Mouse (Mus musculus): Measurements from ENCODE around the gene Zscan2.

Zscan2 gene

DNA sequence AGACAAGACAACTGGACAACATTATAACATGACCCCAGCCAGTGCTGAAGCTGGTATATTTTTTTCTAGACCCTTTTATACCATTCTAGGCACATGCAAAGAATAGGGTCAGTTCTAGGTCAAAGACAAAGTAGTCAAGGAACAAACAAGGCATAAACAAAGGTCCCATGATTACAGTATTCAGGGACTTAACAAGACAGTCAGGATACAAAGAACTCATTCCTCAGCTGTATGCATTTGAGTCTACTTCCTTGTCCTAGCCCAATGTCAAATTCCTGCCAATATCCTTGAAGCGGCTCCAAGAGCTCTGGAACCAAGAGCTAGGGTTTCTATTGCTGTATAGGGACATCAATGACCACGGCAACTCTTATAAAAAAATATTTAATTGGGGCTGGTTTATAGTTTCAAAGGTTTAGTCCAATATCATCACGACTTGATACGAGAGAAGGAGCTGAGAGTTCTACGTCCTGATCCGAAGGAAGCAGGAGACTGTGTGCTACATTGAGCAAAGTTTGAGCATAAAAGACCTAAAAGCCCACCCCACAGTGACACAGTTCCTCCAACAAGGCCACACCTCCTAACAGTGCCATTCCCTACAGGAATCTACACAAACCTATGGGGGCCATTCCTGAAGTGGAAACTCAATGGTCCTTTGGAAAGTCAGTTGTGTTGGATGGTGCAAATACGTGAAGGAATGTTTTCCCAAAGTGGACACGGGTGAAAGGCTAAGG, 16.6 kb upstream of the Zscan2 start:
- DNase-seq (ENCODE audit: low spot score in 2 of 2): no peak

DNA sequence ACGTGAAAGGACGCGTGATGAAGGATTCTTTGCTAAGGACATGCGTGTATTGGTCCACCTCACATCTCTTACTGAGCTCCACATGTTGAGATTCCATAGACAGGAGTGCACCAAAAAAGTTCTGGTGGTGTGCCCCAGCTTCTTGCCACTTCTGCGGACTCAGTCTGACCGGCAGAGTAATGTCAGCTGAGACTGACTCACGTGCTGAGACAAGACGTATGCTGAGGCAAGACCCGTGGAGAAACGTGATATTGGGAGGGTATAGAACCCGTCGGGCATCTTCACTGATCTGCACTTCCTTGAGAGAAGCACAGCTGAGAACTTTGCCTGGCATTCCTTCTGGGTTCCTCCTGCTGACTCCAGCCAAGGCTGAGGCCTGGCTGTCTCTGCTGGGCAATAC, 16.0 kb upstream of the Zscan2 start:
- no peak for DNase-seq (ENCODE audit: low spot score in 2 of 2)

DNA sequence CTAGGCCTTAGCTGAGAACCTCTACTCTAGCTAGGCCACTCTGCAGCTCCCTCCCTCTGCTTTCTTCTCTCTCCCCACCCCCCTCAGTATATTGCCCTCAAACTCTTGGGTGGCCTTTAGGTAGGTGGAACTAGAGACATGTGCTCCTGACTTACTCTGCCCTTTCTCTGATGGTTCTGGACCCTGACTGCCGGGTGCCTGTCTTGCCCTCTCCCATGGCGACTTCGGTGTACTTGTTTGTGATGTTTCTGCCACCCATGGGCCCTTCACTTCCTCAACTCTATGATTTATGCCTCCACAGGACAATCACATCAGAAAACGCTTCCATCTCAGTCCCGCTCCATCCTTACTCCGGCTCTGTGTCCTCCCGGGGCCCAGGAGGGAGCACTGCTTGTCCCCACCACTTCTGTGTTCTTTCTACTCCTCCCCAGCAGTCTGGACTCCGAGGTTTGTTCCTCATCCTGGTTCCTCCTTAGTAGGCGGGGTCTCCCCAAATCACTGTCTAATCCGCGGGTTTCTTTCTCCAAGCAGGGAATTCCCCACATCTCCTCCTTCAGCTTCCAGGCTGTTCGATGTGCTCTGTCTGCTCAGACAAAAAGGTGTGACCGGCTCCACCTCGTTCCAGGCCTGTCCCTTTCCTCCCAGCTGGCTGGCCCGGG, 15.0 kb upstream of the Zscan2 start:
- no peak for DNase-seq (ENCODE audit: low spot score in 2 of 2)

DNA sequence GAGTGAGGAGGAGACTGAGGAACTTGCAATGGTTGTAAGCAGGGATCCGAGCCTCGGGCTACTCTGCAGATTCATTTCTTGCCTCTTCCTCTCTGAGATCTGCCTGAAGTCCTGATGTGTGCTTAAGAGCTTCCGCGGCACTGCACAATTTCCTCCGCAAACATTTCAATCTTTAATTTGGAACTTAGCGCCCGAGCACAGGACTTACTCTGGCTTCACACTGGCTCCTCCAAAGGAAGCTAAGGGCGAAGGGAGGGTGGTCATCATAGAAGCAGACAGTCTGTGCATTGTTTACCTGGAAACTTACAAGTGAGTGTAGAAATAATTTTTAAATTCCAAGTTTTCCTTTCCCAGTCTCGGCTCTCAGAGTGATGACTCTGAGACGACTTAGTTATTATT, 14.4 kb upstream of the Zscan2 start:
- no peak for DNase-seq (ENCODE audit: low spot score in 2 of 2)

DNA sequence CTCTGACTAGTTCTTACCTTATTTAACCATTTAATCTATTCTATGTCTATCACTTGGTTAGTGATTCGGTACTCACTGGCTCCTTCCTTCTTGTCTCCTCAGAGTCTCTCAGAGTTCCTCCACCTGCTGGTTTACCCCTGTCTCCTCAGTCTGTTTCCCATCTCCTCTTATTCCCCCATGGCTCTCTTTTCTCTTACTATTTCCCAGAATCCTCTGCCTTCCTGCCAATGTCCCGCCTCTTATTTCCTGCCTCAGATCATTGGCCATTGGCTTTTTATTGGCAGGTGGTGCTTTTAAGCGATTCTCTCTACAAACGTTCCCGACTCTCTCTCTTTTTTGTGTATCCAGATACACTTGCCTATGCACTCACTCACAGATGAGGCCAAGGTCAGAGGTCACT, 14.0 kb upstream of the Zscan2 start:
- DNase-seq (ENCODE audit: low spot score in 2 of 2): no peak

DNA sequence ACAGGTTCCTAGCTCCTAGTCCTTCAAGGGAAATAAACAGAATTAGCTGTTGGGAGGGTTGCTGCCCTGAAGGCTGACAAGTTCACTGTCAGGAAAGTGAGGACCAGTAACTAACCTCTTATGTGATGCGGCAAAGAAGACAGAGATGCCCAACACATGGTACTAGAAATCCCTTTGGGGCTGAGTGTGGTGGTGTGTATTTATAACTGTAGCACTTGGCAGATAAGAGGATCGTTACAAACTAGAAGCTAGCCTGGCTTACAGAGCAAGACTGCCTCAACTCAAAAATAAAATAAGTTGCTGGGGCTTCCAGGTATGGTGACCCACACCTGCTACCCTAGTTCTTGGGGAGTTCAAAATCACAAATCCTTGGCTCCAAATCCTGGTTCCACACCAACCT, 11.5 kb upstream of the Zscan2 start:
- no peak for DNase-seq (ENCODE audit: low spot score in 2 of 2)

DNA sequence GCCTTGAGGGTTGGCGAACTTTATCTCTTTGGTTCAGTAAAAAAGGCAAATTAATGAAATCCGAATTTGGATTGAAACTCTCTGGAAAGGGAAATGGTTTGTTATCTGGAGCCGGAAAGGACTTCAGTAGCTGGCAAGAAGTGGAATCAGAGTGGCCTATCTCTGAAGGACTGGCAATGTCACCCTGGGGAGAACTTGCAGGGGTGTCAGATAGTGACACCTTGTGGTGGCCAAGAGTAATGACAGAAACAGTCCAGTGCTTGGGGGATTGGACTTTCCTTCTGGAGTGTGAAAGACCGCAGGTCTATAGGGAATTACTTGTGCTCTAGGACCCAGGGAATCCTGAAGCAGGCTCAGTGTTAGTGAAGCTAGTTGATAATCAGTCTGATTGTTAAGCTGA, 11.0 kb upstream of the Zscan2 start:
- peak in 1 of 2 experiments; percentile 60 for DNase-seq (ENCODE audit: low spot score in 2 of 2)

DNA sequence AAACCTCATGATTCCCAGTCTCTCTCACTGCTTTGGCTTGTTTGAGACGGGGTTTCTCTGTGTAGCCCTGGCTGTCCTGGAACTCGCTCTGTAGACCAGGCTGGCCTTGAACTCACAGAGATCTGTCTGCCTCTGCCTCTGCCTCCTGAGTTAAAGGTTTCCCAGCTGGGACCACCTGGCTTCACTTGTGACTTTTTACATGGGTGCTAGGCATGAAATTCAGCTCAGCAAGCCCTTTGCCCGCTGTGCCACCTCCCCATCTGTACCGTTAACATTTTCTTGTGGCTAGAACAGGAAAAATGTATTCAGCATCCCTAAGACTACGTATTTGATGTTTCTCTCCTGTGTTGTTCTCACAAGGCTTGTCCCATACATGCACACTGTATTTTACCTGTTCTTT, 10.2 kb upstream of the Zscan2 start:
- no peak for DNase-seq (ENCODE audit: low spot score in 2 of 2)

DNA sequence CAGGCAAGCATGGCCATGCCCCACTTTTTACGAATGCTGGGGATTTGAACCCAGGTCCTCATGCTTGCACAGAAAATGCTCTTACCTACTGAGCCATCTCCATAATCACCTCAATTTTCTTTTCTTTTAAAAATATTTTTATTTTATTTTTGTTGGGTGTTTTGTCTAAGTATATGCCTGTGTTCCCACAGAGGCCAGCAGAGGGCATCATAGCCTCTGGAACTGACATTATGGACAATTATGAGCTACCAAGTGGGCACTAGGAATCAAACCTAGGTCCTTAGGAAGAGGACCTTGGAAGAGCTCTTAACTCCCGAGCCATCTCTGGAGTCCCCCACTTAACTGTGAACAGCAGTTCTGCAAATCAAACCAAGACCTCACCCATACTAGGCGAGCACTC, 7.5 kb upstream of the Zscan2 start:
- DNase-seq (ENCODE audit: low spot score in 2 of 2): no peak

DNA sequence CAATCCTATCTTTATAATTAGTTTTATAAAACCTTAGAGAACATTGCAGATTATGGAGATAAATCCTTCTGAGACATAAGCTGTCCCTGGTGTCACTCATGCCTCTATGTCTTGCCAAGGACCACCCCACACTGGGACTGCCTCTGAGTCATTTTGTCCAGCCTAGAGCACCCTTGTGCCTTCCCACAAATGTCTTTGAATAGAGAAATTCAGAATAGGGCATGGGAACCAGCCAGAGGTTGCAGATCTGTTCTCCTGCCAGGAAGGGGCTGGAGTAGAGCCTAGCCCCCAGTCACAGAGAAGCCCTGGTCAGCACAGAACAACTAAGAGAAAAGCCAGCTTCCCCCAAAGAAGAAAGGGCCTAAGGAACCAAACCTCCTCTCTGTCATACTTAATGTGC, 5.4 kb upstream of the Zscan2 start:
- DNase-seq (ENCODE audit: low spot score in 2 of 2): peak; percentile 59 to 72

DNA sequence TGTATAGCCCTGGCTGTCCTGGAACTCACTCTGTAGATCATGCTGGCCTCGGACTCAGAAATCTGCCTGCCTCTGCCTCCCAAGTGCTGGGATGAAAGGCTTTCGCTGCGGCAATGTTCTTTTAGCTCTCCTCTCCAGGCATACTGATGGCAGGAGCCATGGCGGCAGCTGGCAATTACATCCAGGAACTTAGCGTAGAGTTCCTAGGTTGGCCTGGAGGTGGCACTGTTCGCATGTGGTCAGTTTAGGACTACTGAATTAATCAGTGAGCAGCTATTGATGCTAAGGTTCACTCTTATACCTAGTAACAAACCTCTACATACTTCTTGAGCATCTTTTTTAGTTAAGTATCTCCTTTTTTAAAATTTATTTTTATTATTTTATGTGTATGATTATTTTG, 3.5 kb upstream of the Zscan2 start:
- peak; percentile 79 to 84 for DNase-seq (ENCODE audit: low spot score in 2 of 2)

DNA sequence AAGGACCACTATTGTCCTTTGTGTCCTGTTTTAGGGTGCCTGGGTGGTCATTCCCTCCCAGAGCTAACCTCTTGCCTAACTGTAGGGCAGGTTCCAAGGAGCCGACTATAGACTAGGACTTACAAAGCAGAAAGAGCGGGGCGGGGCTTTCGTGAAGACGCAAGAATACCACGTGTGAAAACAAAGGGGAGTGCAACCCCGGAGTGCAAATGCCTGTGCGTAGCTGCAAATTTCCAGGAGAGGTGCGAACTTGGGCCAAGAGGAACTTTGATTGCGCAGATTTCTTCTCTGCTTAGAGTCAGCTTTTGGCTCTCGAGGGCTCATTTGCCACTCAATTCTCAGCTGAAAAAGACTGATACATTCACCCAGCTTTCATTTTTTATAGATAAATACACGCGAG, 493 bp upstream of the Zscan2 start:
- DNase-seq (ENCODE audit: low spot score in 2 of 2): peak; percentile 69 to 70

DNA sequence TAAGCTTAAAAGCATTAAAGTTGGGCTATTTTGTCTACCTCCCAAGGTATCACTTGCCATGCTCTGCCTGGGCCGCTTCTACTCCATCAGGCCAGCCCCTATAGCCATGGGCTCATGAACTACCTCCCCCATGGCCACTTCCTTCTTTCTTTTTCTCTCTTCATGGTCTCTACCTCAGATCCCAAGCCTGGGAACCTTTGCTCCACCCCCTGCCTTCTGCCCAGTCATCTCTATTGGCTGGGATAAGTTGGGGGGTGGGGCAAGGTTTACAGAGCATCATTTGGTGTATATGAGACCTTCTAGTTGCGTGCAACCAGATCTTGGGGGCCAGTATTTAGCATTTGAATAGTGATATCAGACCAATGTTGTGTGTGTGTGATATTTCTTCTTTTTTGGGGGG, 1.8 kb downstream of the Zscan2 start:
- DNase-seq (ENCODE audit: low spot score in 2 of 2): no peak

DNA sequence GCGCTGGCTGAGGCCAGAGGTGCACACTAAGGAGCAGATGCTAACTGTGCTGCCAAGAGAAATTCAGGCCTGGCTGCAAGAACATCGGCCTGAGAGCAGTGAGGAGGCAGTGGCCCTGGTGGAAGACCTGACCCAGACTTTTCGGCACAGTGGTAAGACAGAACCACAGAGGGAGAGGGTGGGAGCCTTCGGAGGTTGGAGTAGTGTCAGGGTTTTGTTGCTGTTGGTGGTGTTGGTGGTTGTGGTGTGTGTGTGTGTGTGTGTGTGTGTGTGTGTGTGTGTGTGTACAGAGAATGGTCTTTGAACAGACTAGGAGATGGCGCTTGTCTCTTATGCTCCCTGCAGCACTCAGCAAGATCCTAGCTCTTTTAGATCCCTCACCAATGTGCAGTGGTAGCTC, 2.8 kb downstream of the Zscan2 start:
- DNase-seq (ENCODE audit: low spot score in 2 of 2): no peak

DNA sequence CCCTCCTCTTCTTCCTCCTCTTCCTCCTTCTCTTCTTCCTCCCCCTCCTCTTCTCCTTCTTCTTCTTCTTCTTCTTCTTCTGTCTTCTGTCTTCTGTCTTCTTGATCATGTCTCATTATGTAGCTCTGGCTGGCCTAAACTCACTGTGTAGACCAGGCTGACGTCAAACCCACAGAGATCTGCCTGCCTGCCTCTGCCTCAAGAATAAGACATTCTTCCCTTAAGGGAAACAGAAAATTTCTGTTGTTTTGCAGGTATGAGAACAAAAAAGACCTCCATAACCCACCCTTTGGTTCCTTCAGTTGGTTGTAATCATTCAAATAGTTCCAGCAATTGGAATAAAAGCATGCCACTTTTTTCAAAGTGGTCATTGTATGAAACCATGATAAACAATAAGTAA, 3.4 kb downstream of the Zscan2 start:
- DNase-seq (ENCODE audit: low spot score in 2 of 2): no peak

DNA sequence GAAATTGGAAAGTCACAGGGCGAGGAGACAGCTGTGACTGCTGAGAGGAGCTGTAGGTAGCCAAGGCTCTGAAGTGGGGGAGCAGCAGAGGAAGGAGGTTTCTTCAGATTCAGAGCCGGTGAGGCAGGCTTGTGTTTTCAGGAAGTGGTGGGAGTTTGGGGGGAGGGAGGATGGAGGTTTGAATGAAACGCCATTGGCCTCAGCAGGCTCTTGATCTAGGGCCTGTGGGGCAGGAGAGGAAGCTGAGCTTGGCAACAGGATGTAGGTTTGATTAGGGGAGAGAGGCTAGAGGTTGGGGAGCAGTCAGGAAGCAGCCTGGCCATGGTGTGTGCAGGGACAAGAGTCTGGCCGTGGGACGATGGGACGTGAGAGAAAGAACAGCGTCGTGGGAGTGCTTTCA, 4.1 kb downstream of the Zscan2 start:
- DNase-seq (ENCODE audit: low spot score in 2 of 2): no peak

DNA sequence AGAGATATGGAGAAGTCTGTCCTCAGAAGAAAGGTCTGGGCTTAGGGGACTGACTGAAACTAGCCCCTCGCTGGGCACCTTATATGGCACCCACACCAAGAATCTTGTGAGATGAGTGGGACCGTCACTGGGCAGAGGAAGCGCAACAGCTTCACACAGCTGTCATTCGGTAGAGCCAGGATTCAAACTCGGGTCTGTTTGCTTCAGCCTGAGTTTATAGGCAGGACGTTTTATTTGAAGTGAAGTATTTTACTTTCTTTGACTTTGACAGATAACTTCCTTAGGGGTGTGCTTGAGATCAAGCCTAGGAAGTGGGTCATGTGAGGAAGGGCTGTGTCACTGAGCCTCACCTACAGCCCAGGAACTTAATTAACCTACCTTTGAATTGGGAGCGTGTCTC, 4.8 kb downstream of the Zscan2 start:
- DNase-seq (ENCODE audit: low spot score in 2 of 2): no peak

DNA sequence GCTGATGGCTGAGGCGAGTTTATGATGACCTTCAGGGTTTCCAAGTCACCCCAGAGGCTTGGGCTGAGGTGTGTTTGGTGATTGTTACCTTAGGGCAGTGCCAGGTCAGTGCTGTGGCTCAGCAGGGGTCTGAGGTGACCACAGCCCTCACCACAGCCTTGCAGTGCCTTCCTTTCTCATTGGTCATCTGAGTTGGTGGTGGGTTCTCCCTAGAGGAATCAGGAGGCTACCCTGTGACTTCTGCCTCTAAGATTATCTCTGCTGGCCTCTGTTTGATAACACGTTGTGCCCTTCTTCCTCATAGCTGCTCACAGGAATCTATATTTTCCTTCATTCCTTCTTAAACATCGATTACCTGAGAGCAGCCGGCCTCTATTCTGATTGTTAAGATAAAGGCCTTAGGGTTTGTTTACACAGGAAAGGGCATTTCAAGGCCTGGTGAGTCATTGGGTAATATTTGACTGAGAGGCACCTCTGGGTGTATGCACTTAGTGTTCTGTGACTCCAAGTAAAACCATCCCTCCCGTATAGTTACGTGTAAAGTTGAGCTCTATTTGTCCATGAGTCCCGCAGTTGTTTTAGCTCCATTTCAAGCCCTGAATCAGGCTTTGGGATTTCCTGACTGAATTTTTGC, 5.9 kb downstream of the Zscan2 start:
- no peak for DNase-seq (ENCODE audit: low spot score in 2 of 2)

DNA sequence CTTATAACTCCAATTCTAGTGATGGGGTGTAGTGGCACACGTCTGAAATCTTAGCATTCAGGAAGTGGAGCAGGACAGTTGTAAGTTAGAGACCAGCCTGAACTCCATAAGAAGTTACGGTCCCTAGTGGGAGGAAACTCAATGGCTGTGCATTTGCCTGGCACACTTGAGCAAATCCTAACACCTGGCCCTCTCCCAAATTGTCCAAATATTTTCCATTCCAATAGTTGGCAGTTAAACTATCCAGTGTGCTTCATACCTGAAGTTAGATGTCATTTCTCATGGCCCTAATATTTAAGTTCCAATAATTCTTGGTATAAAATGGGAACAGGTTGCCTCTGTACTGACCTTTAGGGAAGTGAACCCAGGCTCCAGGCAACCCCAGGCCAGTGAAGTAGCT, 8.0 kb downstream of the Zscan2 start:
- no peak for DNase-seq (ENCODE audit: low spot score in 2 of 2)

DNA sequence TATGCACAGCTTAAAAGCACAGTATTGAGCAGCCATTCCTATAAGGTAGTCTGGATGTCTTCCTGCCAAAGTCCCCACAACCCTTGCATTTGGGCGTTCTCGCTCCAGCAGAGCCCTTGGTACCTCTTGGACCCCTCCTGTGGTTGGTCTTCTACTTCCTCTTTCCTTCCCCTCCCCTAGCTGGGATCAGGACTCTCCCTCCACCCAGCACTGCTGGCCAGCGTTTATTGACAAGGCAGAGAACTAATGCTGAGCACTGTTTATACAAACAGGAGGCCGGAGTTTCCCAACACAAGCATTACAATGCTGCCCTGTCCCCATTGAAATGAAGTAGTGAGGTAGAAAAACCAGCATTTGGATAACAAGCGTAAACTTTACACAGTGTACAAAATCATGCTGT, 12.3 kb downstream of the Zscan2 start:
- DNase-seq (ENCODE audit: low spot score in 2 of 2): no peak

DNA sequence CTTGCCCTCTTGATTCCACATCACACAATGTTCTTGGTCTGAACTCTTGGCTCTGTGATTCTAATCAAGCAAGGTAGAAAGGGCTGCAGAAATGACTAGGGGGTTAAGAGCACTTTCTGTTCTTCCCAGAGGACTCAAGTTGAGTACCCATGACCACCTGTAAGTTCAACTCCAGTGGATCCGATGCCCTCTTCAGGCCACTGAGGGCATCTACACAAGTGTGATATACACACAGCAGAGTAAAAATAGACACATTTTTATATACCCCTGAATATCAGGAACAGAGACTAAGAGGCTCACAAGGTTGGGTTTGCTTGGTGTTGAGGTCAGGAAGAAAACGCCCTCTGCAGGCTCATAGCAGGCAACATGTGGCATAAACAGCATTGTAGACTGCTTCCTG, 12.9 kb downstream of the Zscan2 start:
- DNase-seq (ENCODE audit: low spot score in 2 of 2): no peak

DNA sequence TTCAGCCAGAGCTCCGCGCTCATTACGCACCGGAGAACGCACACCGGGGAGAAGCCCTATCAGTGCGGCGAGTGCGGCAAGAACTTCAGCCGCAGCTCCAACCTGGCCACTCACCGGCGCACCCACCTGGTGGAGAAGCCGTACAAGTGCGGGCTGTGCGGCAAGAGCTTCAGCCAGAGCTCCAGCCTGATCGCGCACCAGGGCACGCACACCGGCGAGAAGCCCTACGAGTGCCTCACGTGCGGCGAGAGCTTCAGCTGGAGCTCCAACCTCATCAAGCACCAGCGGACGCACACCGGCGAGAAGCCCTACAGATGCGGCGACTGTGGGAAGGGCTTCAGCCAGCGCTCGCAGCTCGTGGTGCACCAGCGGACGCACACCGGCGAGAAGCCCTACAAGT, 15.0 kb downstream of the Zscan2 start:
- DNase-seq (ENCODE audit: low spot score in 2 of 2): no peak

DNA sequence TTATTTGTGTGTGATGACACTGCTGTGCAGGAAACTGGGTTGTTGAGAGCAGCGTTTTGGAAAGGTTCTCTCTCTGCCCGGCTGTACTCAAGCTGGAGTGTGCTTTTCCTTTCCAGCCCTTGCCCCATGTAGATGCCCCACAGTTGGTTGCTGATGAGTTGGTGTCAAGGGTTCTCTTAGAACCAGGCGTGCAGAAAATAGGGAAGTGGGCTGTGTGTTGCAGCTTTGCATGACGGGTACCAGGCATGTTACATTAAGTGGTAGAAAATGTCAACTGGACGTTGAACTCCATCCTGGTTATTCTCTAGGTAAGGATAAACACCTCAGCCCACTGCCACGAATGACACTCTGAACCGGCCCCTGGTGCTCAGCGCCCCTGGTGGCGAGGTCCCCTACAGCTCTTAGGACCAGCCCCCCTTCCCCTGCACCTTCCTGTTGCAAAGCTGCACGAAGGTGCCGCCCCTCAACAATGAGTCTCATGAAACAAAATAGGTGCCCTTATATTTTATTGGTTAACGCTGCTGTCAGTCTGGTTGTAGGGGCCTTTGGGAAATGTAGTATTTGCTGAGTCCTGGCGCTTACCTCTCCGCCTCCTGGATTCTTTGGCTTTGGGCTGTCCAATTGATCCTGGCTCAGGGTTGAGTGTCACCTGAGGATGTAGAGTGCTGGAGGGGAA, 22.2 kb downstream of the Zscan2 start:
- DNase-seq (ENCODE audit: low spot score in 2 of 2): peak; percentile 82 to 86

All from right cerebral cortex, postnatal 10 days (tissue).